Mouse (Mus musculus) left cerebral cortex, adult 18-20 months (tissue): Measurements from ENCODE around the gene Gpr143. TPM values are rescaled to one million over a fixed set of nuclear protein-coding genes. Genes with fewer than 3 reads are reported as not detected.

Source experiments
- total RNA-seq, 2 experiments: library from RNA; stranded (reverse); gene quantifications; 2 replicates each; pipeline ENCODE4 v1.2.3; 2021

Gene Gpr143
- total RNA-seq, 2 experiments from 2014 or later = 0.21 TPM; not detected in 1

Other genes starting within 250 kb of the Gpr143 start
- gene Cldn34a, start 218.6 kb upstream of the Gpr143 start, total RNA-seq = not detected
- gene Shroom2, start 12.5 kb upstream of the Gpr143 start, total RNA-seq = 10 to 100 TPM; 94.4 to 98.1 TPM
- gene Usp51, start 224.5 kb downstream of the Gpr143 start, total RNA-seq = 1 to 10 TPM; 1.6 to 1.8 TPM